ENCODE assay signal across 7 mouse cellular contexts in the genomic region with DNA sequence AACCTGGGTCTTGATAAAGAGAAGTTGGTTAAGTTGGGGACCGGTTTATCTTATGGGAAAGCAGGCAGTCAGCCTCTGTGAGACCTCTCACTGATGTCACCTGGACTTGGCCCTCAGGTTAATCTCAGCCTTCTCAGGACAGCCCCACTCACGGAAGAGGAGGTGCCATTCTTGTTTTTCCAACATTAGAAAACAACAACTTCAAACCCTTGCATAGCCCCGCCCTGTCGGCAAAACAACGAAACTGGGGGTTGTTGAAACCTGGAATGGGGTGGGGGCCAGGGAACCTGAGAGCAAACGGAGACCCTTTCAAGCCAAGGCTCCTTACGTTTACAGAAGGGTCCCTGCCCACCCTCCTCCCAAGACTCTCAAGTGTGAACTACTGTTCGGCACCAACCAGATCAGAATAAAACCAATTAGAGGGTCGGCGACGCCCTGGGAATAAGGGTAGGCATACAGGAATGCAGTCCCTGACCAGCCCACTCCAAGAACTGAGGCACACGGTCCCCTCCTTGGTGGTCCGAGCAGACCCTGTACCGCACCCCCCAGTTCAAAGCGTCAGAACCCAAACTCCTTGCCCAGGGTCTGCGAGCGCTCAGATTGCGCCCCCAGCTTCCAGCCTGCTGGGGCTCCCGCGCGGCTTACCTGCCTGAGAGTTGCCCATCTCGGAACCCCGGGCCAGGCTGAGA. TPM values are rescaled to one million over a fixed set of nuclear protein-coding genes. Genes with fewer than 3 reads are reported as not detected.
DNase-seq lines count a peak whose midpoint lies in the region; ATAC-seq and TF ChIP-seq lines count a peak whose summit lies in the region.

No protein-coding gene starts in this region.

- in situ Hi-C loops in ES-E14 (cut with MboI; ENCODE audit: low sequenced_read_pairs in 2 of 2, unreplicated experiment in 2 of 2): no loop called here

- H3K36me3 ChIP-seq in C2C12 (ENCODE audit: control insufficient read depth, insufficient read depth) (no peaks in the 10 kb centered on the region), ES-E14 (ENCODE audit: control insufficient read depth, insufficient read depth, low read length, poor library complexity, severe bottlenecking) (no peaks in the 10 kb centered on the region)
- H3K36me3 ChIP-seq in hindbrain, embryonic 16.5 days (ENCODE audit: control insufficient read depth, insufficient read depth, low read length): no peaks in the 10 kb centered on the region
- H3K36me3 ChIP-seq in liver, embryonic 14.5 days (replicated peaks; ENCODE audit: control insufficient read depth, insufficient read depth, low read depth): no peaks in the 10 kb centered on the region
- H3K36me3 ChIP-seq in stomach, postnatal 0 days (ENCODE audit: control insufficient read depth, insufficient read depth, low read length): no peaks in the 10 kb centered on the region

- H3K79me3 ChIP-seq in C2C12 (ENCODE audit: low read depth): no peaks in the 10 kb centered on the region

- no peaks in the 10 kb centered on the region for H3K27me3 ChIP-seq in C2C12 (ENCODE audit: control insufficient read depth, insufficient read depth, insufficient read length)
- H3K27me3 ChIP-seq in hindbrain, embryonic 16.5 days (replicated peaks; ENCODE audit: control insufficient read depth, insufficient read depth, low read length): peaks cover 42% of the 10 kb centered on the region
- peaks cover 48% of the 10 kb centered on the region for H3K27me3 ChIP-seq in liver, embryonic 14.5 days (ENCODE audit: control insufficient read depth, insufficient read depth, low read length)
- H3K27me3 ChIP-seq in stomach, postnatal 0 days (ENCODE audit: control insufficient read depth, insufficient read depth, low read length): no peaks in the 10 kb centered on the region

- TF ChIP-seq EP300 in liver, embryonic 14.5 days (IDR thresholded peaks at IDR 0.05; ENCODE audit: low read depth): no peak
- no peak for TF ChIP-seq EP300 in stomach, postnatal 0 days (optimal IDR thresholded peaks at IDR 0.05)

- peaks cover 7 to 28% of the 10 kb centered on the region in 2 experiments for H3K4me1 ChIP-seq in ES-E14 (ENCODE audit: control insufficient read depth in 2 of 2, insufficient read depth in 2 of 2, low read length in 2 of 2, poor library complexity in 1 of 2)
- H3K4me1 ChIP-seq in hindbrain, embryonic 16.5 days (ENCODE audit: control insufficient read depth, insufficient read depth, low read depth, low read length): peaks cover 9% of the 10 kb centered on the region
- H3K4me1 ChIP-seq in liver, embryonic 14.5 days (replicated peaks; ENCODE audit: control insufficient read depth in 2 of 2, insufficient read depth in 2 of 2, low read length in 1 of 2): no peaks in the 10 kb centered on the region; a peak in 2 of 4 replicates
- 0 out of 2 replicates have a peak, but pooled peaks cover 2% of the 10 kb centered on the region for H3K4me1 ChIP-seq in stomach, postnatal 0 days (replicated peaks; ENCODE audit: control insufficient read depth, insufficient read depth)

- ATAC-seq in hindbrain, embryonic 16.5 days: peak; percentile 9; the same call in 1 of the 2 replicates
- ATAC-seq in liver, embryonic 14.5 days (ENCODE audit: insufficient read depth): no peak
- peak; percentile 30 for ATAC-seq in stomach, postnatal 0 days (ENCODE audit: low FRiP score, low TSS enrichment)

- DNase-seq in ES-E14 (ENCODE audit: low read depth, low spot score): no peak
- no peak for DNase-seq in liver, embryonic 14.5 days (ENCODE audit: low read depth in 3 of 3, low spot score in 3 of 3)
- peak; percentile 67 for DNase-seq in stomach, postnatal 0 days (ENCODE audit: low spot score)
- DNase-seq in retina, embryonic 14.5 days (ENCODE audit: low spot score): no peak
- DNase-seq in B cell, adult 2 months: no peak

- H3K4me2 ChIP-seq in hindbrain, embryonic 16.5 days (ENCODE audit: low read length): peak overlapping the region; percentile 99
- H3K4me2 ChIP-seq in liver, embryonic 14.5 days (ENCODE audit: low read depth): peak overlapping the region; percentile 80
- H3K4me2 ChIP-seq in stomach, postnatal 0 days (replicated peaks; ENCODE audit: low read depth): peak overlapping the region; percentile 98

- H3K27ac ChIP-seq in ES-E14 (ENCODE audit: insufficient read depth, low read depth, low read length, poor library complexity, severe bottlenecking): peak overlapping the region; percentile 94; the same call in 1 of the 2 replicates
- H3K27ac ChIP-seq in hindbrain, embryonic 16.5 days (ENCODE audit: low read depth, low read length): no peak overlapping the region
- H3K27ac ChIP-seq in liver, embryonic 14.5 days: no peak overlapping the region
- H3K27ac ChIP-seq in stomach, postnatal 0 days (replicated peaks): peak overlapping the region; percentile 98

- H3K9ac ChIP-seq in ES-E14 (ENCODE audit: insufficient read depth, low read depth, low read length, poor library complexity, severe bottlenecking): peak overlapping the region; percentile 80
- H3K9ac ChIP-seq in hindbrain, embryonic 16.5 days (ENCODE audit: low read depth, low read length): peak overlapping the region; percentile 67
- no peak overlapping the region for H3K9ac ChIP-seq in liver, embryonic 14.5 days (replicated peaks)
- H3K9ac ChIP-seq in stomach, postnatal 0 days (ENCODE audit: low read length): peak overlapping the region; percentile 80

- no peak for TF ChIP-seq CTCF in C2C12 (IDR thresholded peaks at IDR 0.05; ENCODE audit: control insufficient read depth, insufficient read depth, insufficient read length)
- TF ChIP-seq CTCF in liver, embryonic 14.5 days (IDR thresholded peaks at IDR 0.05; ENCODE audit: low read depth): no peak
- no peak for TF ChIP-seq CTCF in stomach, postnatal 0 days (IDR thresholded peaks at IDR 0.05; ENCODE audit: low read depth)

- peak overlapping the region; percentile 43 for H3K4me3 ChIP-seq in C2C12 (ENCODE audit: insufficient read depth, poor library complexity, severe bottlenecking)
- peak overlapping the region; percentile 79 to 86 for H3K4me3 ChIP-seq in ES-E14 (ENCODE audit: insufficient read depth in 1 of 2, low read depth in 1 of 2, low read length in 2 of 2, poor library complexity in 1 of 2, severe bottlenecking in 1 of 2)
- H3K4me3 ChIP-seq in hindbrain, embryonic 16.5 days (ENCODE audit: low read length): peak overlapping the region; percentile 66
- peak overlapping the region; percentile 3 to 58 for H3K4me3 ChIP-seq in liver, embryonic 14.5 days (ENCODE audit: insufficient read depth in 1 of 2, low read depth in 2 of 2, low read length in 2 of 2)
- H3K4me3 ChIP-seq in stomach, postnatal 0 days (ENCODE audit: low read depth, low read length): peak overlapping the region; percentile 70

- WGBS in hindbrain, embryonic 16.5 days: 5% methylated on average over 23 of the region's 23 CpGs
- 3% methylated on average over 23 of the region's 23 CpGs for WGBS in liver, embryonic 14.5 days (ENCODE audit: insufficient replicate concordance)
- 4% methylated on average over 23 of the region's 23 CpGs for WGBS in stomach, postnatal 0 days

- no peaks in the 10 kb centered on the region for H3K79me2 ChIP-seq in C2C12 (ENCODE audit: control insufficient read depth, insufficient read depth)

- peak overlapping the region; percentile 57 for H3ac ChIP-seq in C2C12 (ENCODE audit: control insufficient read depth, insufficient read length, low read depth)

- H3K9me3 ChIP-seq in ES-E14 (ENCODE audit: control insufficient read depth, insufficient read depth, low read depth, low read length): no peaks in the 10 kb centered on the region
- H3K9me3 ChIP-seq in hindbrain, embryonic 16.5 days (ENCODE audit: control insufficient read depth, low read length): no peaks in the 10 kb centered on the region
- no peaks in the 10 kb centered on the region for H3K9me3 ChIP-seq in liver, embryonic 14.5 days (ENCODE audit: control insufficient read depth, low read length)
- no peaks in the 10 kb centered on the region for H3K9me3 ChIP-seq in stomach, postnatal 0 days (ENCODE audit: control insufficient read depth, low read length)

RNA-seq across cellular contexts. Expression of gene Erbb3, which starts 0.5 kb away (rescaled TPM):
- polyA plus RNA-seq in C2C12 (2012; fragmentation: generic; extraction: Trizol): 0.28 TPM
- 24.9 and 30.3 TPM in 2 replicates for total RNA-seq in ES-E14 (2012; rRNA removed)
- polyA plus RNA-seq in hindbrain, embryonic 16.5 days (2015; fragmentation: Nextera tagmentation; extraction: Ambion mirVana): 1.3 and 1.6 TPM in 2 replicates
- 1.3 and 1.4 TPM in 2 replicates for polyA plus RNA-seq in liver, embryonic 14.5 days (2012; rRNA removed)
- polyA plus RNA-seq in liver, embryonic 14.5 days (2014; fragmentation: Nextera tagmentation; extraction: Ambion mirVana): 1.1 and 1.5 TPM in 2 replicates
- polyA plus RNA-seq in stomach, postnatal 0 days (2015; fragmentation: Nextera tagmentation; extraction: Ambion mirVana): 18.6 and 18.9 TPM in 2 replicates

RNA-seq across cellular contexts. Expression of gene Pa2g4, which starts 23.1 kb away (rescaled TPM):
- polyA plus RNA-seq in C2C12 (2012; fragmentation: generic; extraction: Trizol): 232 TPM
- total RNA-seq in ES-E14 (2012; rRNA removed): 127 and 170 TPM in 2 replicates
- 128 and 130 TPM in 2 replicates for polyA plus RNA-seq in hindbrain, embryonic 16.5 days (2015; fragmentation: Nextera tagmentation; extraction: Ambion mirVana)
- polyA plus RNA-seq in liver, embryonic 14.5 days (2012; rRNA removed): 57.6 and 113 TPM in 2 replicates
- polyA plus RNA-seq in liver, embryonic 14.5 days (2014; fragmentation: Nextera tagmentation; extraction: Ambion mirVana): 163 and 172 TPM in 2 replicates
- polyA plus RNA-seq in stomach, postnatal 0 days (2015; fragmentation: Nextera tagmentation; extraction: Ambion mirVana): 131 and 135 TPM in 2 replicates

RNA-seq across cellular contexts. Expression of gene Rps26, which starts 37.6 kb away (rescaled TPM):
- 2,179 TPM for polyA plus RNA-seq in C2C12 (2012; fragmentation: generic; extraction: Trizol)
- total RNA-seq in ES-E14 (2012; rRNA removed): 1,660 and 1,982 TPM in 2 replicates
- 296 and 313 TPM in 2 replicates for polyA plus RNA-seq in hindbrain, embryonic 16.5 days (2015; fragmentation: Nextera tagmentation; extraction: Ambion mirVana)
- polyA plus RNA-seq in liver, embryonic 14.5 days (2012; rRNA removed): 867 and 921 TPM in 2 replicates
- polyA plus RNA-seq in liver, embryonic 14.5 days (2014; fragmentation: Nextera tagmentation; extraction: Ambion mirVana): 643 and 646 TPM in 2 replicates
- polyA plus RNA-seq in stomach, postnatal 0 days (2015; fragmentation: Nextera tagmentation; extraction: Ambion mirVana): 781 and 811 TPM in 2 replicates

RNA-seq across cellular contexts. Expression of gene Rpl41, which starts 39.8 kb away (rescaled TPM):
- 13,760 TPM for polyA plus RNA-seq in C2C12 (2012; fragmentation: generic; extraction: Trizol)
- total RNA-seq in ES-E14 (2012; rRNA removed): 5,552 and 6,346 TPM in 2 replicates
- 2,004 and 2,091 TPM in 2 replicates for polyA plus RNA-seq in hindbrain, embryonic 16.5 days (2015; fragmentation: Nextera tagmentation; extraction: Ambion mirVana)
- polyA plus RNA-seq in liver, embryonic 14.5 days (2012; rRNA removed): 1,053 and 2,546 TPM in 2 replicates
- 3,181 and 3,454 TPM in 2 replicates for polyA plus RNA-seq in liver, embryonic 14.5 days (2014; fragmentation: Nextera tagmentation; extraction: Ambion mirVana)
- polyA plus RNA-seq in stomach, postnatal 0 days (2015; fragmentation: Nextera tagmentation; extraction: Ambion mirVana): 3,550 and 3,693 TPM in 2 replicates

RNA-seq across cellular contexts. Expression of gene Zc3h10, which starts 41.3 kb away (rescaled TPM):
- polyA plus RNA-seq in C2C12 (2012; fragmentation: generic; extraction: Trizol): 13.0 TPM
- total RNA-seq in ES-E14 (2012; rRNA removed): 18.8 and 19.5 TPM in 2 replicates
- 16.7 and 17.0 TPM in 2 replicates for polyA plus RNA-seq in hindbrain, embryonic 16.5 days (2015; fragmentation: Nextera tagmentation; extraction: Ambion mirVana)
- 3.3 and 4.0 TPM in 2 replicates for polyA plus RNA-seq in liver, embryonic 14.5 days (2012; rRNA removed)
- polyA plus RNA-seq in liver, embryonic 14.5 days (2014; fragmentation: Nextera tagmentation; extraction: Ambion mirVana): 4.3 and 5.3 TPM in 2 replicates
- polyA plus RNA-seq in stomach, postnatal 0 days (2015; fragmentation: Nextera tagmentation; extraction: Ambion mirVana): 7.8 and 8.5 TPM in 2 replicates

Comparison
In these comparisons a context has a peak if more than half of its experiments do, and no peak if none do; other contexts are left out.
1. H3K4me3 ChIP-seq: peak in every context shown above with its lines; median percentile 82 in ES-E14; 70 in stomach, postnatal 0 days; 66 in hindbrain, embryonic 16.5 days; 43 in C2C12; 30 in liver, embryonic 14.5 days.
2. H3K27ac ChIP-seq: peak in ES-E14 (single experiment) and stomach, postnatal 0 days (single experiment); none in hindbrain, embryonic 16.5 days (single experiment) and liver, embryonic 14.5 days (single experiment).
3. Peak in every context shown above with its lines, with median percentiles within 50 percentile points of each other: H3K4me2 ChIP-seq.